Mouse (Mus musculus): ENCODE data around the gene Ugt1a5.
"Not testable (repeated sequence)": the region's sequence is repeated elsewhere in the genome, so short reads cannot be mapped to it uniquely, and the experiment has no call there.

The Ugt1a5 gene

DNA sequence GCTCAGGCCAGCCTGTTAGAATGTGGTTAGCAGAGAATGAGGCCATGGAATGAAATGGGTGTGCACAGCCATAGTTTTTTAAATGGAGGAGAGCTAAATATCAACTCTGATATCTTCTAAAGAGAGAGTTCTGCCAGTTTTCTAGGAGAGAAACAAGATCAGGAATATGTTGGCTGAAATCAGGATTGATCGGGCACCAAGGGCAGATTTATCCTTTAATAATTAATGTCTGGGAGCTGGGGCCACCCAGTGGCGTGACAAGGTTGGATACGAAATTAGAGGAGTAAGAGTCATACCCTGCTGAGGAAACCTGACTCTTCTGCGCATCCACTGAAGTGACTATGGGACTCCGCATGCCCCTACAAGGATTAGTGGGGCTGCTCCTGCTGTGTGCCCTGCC, at the start of gene Ugt1a5:
Ugt1a5 (plus strand) TSS at position 302 of the 400 bp plus-strand sequence.
- DNase-seq (ENCODE audit: low spot score), result no peak

DNA sequence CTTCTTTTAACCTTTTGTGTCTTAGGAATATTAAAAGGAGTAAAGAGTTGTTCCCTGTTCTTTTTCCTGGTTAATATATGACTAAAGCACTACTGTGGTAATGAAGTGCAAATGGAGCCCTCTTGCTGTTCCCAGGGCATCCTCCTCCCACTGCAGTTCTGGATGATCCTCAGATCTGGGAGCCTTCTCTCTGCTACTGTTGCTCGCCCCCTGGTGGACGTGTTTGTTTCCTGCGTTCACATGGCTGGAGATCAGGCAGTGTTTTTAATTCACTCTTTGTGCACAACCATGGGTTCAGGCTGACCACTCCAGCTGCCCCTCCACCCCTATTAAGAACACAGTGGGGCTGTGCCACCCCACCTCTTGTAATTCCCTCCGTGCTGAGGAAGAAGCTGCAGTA, 45.3 kb upstream of the Ugt1a5 start:
- DNase-seq (ENCODE audit: low spot score), result not testable (repeated sequence)

DNA sequence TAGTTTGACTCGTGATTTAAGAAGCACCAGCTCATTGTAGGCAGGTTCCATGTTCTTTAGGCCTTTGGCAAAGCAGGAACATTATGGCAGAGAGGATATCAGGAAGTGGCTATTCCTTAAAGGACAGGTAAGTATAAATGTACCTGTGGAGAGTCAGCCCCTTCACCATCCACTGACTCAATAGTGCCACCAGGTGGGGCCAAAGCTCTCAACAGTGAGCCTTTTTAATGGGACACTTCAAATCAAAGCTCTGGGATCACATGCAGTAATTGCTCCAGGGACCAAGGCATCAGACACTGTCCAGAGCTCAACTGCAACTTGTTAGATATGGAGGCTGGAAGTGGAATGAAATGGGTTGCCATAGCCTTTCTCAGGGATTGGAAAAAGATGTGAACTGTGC, 44.3 kb upstream of the Ugt1a5 start:
- not testable (repeated sequence) for DNase-seq (ENCODE audit: low spot score)

DNA sequence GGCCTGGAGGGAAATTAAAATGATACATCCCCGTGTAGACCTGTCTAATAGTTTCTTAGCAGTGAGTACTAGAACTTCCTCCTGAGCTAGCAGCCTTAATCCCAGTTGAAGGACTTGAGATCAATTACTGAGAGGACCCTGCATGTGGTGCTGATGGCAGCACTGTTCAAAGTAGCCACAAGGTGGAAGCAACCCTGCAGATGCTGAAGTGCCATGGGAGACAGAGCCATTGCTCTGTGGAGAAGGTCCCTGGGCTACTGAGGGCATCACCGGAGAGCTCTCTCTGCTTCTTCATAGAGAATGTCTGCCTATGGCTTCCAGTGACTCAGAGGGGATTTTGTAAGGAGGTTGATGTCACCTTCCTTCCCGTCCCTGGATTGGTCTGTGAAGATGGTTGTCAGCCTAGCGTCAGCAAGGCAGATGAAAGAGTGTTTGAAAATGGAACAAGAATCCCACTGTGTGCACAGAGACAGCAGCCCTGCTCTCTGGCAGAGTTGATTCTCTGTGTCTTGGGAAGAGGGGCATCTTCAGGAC, 39.9 kb upstream of the Ugt1a5 start:
- not testable (repeated sequence) for DNase-seq (ENCODE audit: low spot score)

DNA sequence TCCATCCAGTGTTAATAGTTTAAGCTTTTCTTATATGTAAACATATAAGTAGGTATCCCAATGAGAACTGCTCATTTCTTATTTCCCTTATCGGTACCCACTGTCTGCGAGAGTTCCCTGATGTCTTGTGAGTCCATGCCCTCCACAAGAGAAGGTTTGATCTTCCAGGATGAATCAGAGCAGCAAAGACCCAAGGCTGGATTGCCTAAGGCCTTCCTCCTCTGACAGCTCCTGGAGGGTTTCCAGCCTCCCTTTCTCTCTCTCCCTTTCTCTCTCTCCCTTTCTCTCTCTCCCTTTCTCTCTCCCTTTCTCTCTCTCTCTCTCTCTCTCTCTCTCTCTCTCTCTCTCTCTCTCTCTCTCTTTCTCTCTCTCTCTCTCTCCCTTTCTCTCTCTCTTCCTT, 36.7 kb upstream of the Ugt1a5 start:
- not testable (repeated sequence) for DNase-seq (ENCODE audit: low spot score)

DNA sequence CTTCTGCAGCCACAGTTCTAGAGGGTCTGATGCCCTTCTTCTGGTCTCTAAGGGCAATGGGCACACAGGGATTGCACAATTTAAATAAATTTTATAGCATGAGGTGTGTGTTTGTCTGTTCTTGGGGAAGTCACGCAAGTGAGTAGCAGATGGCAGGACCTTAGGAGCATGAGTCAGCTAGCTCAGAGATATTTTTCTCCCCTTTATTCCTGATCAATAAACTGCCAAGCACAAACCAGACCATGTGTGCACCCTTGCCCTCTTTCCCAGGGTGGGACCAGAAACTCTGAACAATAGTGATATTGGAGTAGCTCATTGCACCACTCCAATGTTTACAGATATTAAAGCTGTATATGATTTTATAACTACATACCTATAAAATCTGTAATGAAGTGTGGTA, 35.6 kb upstream of the Ugt1a5 start:
- not testable (repeated sequence) for DNase-seq (ENCODE audit: low spot score)

DNA sequence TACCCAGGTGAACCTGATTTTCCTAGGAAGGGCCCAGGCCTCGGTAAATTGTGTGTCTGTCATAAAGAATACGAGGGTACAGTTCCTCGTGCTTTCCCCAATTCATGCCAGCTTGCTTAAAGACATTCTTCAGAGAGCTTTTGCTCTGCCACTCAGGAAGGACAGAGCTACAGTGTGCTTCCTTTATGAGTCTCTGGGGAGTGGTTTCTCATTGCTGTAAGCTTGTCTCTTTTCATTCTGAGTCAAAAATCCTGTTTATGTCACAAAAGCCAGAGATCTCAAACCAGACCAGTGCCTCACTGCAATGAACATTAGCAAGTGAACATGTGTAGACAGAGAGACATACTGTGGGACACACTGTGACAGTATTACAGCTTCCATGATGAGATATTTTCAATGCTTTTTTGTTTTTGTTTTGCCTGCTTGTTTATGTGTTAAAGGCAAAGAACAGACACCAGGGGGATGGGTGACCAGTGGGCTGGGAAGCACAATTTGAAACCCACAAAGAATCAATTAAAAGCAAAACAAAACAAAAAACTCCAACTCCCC, 31.8 kb upstream of the Ugt1a5 start:
- no peak for DNase-seq (ENCODE audit: low spot score)

DNA sequence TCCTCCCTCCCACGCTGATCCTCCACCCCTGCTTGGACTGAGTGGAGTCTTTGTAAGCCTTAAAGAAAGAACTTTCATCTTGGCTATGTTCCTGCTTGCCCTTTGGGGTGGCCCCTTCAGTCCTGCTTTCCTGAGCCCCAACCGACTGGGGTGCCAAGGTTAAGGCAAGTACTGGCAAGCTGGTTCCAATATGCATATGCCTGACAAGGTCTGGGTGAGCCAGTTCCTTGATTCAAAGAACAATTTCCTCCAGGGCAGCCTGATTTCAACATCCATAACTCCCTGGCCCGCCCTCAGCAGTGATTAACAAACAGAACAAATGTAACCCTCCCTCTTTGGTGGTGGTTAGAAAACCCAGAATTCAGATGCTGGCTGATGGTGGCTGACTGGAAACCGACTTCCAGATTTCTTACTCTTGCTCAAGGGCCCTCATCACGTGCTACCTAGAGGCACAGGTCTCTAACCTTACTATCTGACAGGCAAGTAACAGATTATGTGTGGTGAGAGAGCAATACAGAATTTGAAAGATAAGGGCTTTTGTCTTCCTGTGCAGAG, 31.3 kb upstream of the Ugt1a5 start, which contains the start of gene Ugt1a6a:
Ugt1a6a (plus strand) TSS at position 353 of the 555 bp plus-strand sequence.
- peak; percentile 41 for DNase-seq (ENCODE audit: low spot score)

DNA sequence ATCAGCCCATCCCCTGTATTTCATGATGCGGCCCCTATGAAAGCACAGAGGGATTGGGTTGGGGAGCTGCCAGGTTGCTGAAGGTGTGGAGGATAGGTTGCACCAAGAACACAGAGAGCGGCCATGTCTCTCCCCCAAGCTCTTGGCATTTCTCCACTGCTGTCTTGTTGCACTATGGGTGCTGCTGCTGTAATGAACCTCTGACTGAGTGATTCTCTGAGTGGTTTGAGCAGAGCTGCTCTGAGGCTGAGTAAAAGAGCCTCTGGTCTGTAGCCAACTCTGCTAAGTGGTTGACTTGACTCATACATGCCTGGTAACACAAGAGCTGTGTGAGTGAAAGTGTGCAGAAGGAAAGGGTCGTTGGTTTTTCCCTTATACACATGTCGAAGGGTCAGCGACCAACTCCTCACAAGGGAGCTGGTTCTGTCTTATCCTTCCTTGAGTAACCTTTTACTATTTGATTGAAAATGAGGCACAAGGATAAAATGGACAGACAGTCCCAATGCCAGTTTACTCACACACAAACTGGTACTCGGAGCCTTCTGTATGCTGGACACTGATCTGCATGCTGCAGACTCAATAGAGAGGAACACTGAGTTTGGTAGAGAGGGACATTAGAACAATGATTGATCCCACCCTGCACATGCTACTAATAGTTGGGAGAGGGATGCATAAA, 30.4 kb upstream of the Ugt1a5 start:
- DNase-seq (ENCODE audit: low spot score), result not testable (repeated sequence)

DNA sequence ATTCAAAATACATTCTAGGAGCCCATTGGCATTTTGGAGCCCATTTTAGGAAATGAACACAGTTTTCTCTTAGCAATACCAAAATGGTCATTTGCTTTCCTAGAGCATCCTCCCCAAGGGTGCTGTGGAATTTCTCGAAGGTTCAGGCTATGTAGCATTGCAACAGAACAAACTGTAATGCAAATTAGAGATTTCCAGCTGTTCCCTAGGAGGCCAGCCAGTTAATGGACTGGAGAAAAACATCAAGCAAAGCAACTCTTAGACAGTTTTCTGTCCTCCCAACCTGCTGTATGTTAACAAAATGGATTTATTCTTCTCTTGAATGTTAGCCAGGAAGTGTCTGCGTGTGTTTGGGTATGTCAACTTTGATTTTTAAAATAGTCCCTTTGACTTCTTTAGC, 29.2 kb upstream of the Ugt1a5 start:
- DNase-seq (ENCODE audit: low spot score), result no peak

DNA sequence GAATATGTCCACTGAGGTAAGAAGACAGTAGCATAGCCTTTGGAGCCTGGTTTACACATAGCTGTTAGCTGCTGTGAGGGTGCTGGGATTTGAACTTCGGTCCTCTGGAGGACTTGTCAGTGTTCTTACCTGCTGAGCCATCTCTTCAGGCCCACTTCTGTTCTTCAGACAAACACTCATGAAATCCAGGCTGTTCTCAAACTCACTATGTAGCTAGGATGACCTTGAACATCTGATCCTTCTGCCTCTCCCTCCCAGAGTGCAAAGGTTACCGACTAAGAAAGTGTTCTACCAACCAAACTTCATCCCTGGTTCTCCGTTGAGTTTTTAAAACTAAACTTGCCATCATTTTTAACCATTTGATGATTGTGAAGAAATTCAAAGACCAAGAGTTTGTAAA, 28.5 kb upstream of the Ugt1a5 start:
- DNase-seq (ENCODE audit: low spot score), result no peak

DNA sequence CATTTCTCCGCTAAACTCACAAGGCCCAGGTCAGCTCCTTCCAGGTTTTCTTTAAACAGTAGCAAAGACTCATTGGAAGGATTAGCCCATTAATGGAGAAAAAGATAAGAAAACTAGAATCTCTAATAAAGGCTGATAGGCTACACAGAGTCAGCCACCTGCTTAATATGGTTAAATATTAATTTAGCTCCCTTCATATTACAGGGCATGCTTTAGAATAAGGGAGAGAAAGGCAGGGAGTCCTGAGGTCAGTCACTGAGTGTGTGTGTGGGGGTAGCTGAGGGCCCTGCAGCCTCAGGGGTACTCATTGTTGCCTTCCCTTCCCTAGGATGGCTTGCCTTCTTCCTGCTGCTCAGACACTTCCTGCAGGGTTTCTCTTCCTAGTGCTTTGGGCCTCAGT, 27.7 kb upstream of the Ugt1a5 start:
- no peak for DNase-seq (ENCODE audit: low spot score)

DNA sequence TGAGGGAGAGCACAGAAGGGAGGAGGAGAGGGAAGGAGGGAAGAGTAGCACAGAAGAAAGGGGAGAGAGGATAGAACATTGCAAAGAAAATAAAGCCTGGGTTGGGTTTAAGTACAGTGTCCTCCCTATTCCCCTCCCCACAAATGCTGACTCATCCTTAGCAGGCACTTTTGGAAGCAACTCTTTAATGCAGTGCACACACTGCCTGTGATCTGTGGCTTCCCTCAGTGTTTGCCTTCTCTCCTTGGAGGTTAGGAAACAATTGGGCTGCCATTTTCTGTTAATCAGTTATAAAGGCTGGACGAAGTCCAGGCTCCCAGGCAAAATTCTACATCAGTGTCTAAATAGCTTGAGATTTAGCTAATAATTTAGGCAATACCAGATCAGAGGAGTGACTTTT, 25.3 kb upstream of the Ugt1a5 start:
- not testable (repeated sequence) for DNase-seq (ENCODE audit: low spot score)

DNA sequence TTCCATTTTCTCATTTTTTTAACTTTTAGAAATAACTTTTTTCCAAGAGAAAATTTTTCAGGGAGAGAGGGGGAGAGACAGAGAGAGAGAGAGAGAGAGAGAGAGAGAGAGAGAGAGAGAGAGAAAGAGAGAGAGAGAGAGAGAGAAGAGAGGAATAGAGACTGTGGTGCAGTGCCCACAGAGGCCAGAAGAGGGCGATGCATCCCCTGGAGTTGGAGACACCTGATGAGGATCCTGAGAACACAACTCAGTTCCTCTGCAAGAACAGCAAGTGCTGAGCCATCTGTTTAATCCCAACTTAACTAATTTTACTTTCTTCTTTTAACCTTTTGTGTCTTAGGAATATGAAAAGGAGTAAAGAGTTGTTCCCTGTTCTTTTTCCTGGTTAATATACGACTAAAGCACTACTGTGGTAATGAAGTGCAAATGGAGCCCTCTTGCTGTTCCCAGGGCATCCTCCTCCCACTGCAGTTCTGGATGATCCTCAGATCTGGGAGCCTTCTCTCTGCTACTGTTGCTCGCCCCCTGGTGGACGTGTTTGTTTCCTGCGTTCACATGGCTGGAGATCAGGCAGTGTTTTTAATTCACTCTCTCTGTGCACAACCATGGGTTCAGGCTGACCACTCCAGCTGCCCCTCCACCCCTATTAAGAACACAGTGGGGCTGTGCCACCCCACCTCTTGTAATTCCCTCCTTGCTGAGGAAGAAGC, 21.7 kb upstream of the Ugt1a5 start:
- DNase-seq (ENCODE audit: low spot score), result not testable (repeated sequence)

DNA sequence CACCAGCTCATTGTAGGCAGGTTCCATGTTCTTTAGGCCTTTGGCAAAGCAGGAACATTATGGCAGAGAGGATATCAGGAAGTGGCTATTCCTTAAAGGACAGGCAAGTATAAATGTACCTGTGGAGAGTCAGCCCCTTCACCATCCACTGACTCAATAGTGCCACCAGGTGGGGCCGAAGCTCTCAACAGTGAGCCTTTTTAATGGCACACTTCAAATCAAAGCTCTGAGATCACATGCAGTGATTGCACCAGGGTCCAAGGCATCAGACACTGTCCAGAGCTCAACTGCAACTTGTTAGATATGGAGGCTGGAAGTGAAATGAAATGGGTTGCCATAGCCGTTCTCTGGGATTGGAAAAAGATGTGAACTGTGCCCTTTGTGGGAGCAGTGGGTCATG, 20.5 kb upstream of the Ugt1a5 start:
- not testable (repeated sequence) for DNase-seq (ENCODE audit: low spot score)

DNA sequence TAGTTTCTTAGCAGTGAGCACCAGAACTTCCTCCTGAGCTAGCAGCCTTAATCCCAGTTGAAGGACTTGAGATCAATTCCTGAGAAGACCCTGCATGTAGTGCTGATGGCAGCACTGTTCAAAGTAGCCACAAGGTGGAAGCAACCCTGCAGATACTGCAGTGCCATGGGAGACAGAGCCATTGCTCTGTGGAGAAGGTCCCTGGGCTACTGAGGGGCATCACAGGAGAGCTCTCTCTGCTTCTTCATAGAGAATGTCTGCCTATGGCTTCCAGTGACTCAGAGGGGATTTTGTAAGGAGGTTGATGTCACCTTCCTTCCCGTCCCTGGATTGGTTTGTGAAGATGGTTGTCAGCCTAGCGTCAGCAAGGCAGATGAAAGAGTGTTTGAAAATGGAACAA, 15.7 kb upstream of the Ugt1a5 start:
- not testable (repeated sequence) for DNase-seq (ENCODE audit: low spot score)

DNA sequence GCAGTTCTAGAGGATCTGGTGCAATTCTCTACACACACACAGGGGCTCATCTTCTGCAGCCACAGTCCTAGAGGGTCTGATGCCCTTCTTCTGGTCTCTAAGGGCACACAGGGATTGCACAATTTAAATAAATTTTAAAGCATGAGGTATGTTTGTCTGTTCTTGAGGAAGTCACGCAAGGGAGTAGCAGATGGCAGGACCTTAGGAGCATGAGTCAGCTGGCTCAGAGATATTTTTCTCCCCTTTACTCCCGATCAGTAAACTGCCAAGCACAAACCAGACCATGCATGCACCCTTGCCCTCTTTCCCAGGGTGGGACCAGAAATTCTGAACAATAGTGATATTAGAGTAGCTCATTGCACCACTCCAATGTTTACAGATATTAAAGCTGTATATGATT, 7.4 kb upstream of the Ugt1a5 start:
- no peak for DNase-seq (ENCODE audit: low spot score)

DNA sequence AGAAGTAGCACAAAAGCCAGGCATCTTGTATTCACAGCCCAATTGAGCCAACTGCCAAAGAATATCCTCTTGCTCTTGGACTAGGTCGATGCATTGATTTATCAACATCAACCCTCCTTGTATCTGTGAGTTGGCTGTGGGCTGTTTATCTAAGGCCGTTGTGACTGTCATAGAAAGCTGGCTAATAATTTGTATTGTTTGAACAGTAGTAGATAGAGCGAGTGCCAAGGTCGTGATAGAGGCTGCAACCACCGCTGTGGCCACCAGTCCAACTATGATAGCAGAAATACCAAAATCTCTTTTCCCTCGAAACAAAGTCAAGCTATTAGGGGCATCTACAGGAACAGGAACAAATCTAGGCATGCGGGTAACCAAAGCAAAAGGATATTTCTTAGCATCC, 6.4 kb downstream of the Ugt1a5 start:
- not testable (repeated sequence) for DNase-seq (ENCODE audit: low spot score)

DNA sequence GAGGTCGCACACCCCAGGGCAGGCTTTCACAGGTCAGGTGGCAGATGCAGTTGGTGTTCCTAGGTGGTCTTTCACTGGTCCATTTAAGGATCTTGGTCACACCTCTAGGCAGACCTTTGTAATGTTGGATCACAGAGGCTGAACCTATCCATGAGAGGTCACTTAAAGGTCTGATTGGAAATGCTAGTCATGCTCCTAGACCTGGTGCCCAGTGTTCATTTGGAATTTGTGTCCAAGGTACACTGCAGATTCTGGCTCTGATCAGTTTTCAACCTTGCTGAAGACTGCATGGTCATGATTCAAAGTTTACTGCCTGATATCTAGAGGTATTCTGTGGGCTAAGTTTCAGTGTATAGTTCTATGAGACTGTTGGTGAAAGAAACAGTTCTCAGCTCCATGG, 13.8 kb downstream of the Ugt1a5 start:
- no peak for DNase-seq (ENCODE audit: low spot score)

DNA sequence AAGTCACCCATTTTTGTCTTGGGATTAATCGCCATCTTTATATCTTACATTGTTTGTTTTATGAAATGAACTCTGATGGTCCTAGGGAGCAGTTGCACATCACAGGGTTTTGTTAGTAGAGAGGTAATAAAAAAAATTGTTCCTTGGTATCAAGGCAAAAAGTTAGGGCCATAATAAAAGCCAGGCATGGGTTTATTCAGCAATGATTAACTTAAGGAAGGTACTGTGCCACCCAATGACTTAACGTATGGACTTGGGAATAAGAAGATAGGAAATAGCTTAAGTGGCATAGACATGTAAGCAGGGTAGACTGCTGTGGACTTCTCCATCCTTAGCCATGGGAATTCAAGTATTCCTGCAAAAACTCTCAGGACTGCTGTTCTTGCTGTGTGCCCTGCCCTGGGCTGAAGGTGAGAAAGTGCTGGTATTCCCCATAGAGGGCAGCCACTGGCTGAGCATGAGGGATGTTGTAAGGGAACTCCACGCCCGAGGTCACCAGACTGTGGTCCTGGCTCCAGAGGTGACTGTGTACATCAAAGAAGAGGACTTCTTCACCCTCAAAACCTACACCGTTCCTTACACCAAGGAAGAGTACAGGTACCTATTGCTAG, 20.6 kb downstream of the Ugt1a5 start:
- no peak for DNase-seq (ENCODE audit: low spot score)

DNA sequence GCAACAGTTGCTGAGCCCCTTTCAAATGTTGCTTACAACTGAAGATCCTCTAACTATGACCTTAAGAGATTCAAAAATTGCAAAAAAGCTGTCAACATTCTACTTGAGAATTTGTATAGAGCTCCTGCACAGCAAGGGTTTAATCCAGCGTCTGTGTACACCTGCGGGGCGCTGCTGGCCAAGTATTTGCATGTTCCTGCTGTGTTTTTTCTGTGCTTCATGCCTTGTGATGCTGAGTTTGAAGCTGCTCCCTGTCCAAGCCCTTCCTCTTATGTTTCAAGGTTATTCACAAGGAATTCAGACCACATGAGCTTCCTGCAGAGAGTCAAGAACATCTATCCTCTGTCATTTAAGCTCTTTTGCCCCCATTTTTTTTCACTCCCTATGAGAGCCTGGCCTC, 26.3 kb downstream of the Ugt1a5 start:
- no peak for DNase-seq (ENCODE audit: low spot score)

DNA sequence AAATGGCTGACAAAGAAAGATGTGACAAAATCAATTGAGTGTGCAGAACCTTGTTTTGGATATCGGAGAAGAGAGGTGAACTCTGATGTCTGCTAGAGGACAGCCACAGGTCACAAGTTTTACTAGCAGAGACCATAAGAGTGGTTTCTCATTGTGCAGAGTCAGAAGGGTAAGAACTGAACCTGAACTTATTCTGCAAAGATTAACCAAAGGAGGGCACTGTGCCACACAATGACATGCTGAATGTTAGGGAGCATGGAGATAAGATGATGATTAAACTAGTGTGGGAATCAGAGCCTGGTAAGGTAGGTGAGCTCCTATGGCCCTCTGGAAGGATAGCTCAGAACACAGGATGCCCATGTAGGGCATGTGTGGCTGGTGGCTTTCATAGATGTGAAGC, 29.9 kb downstream of the Ugt1a5 start:
- no peak for DNase-seq (ENCODE audit: low spot score)
